Mouse (Mus musculus) G1E (cell line): ENCODE measurements around the gene Ces2a. TPM values are rescaled to one million over a fixed set of nuclear protein-coding genes. Genes with fewer than 3 reads are reported as not detected.

Source experiments
- ATAC-seq: 2 replicates; pipeline ENCODE4 v1.8.0; 2016; ENCODE audit warnings: mild to moderate bottlenecking; ENCODE audit not compliant: insufficient number of reproducible peaks, poor library complexity, low FRiP score, severe bottlenecking; ENCODE audit errors: extremely low read depth
- DNase-seq: peaks from one replicate; pipeline ENCODE4 v3.0.0; 2012; ENCODE audit warnings: low spot score
- H3K27me3 ChIP-seq: 2 replicates; pipeline ENCODE4 v1.6.1; 2012; ENCODE audit warnings: mild to moderate bottlenecking, low read length, inconsistent platforms; ENCODE audit not compliant: insufficient read depth
- H3K36me3 ChIP-seq: replicated peaks from 2 replicates; pipeline ENCODE3; 2012; ENCODE audit warnings: mild to moderate bottlenecking, inconsistent platforms
- H3K4me1 ChIP-seq: 2 replicates; pipeline ENCODE4 v1.6.1; 2012; ENCODE audit warnings: low read depth, low read length, inconsistent platforms, mixed read lengths; ENCODE audit not compliant: insufficient read depth
- H3K4me3 ChIP-seq: 2 replicates; pipeline ENCODE4 v1.5.1; 2012; ENCODE audit warnings: low read depth, mild to moderate bottlenecking, inconsistent platforms, low read length, moderate library complexity, mixed read lengths
- H3K9me3 ChIP-seq: replicated peaks from 2 replicates; pipeline ENCODE4 v1.6.1; 2012; ENCODE audit warnings: inconsistent platforms
- CTCF ChIP-seq: IDR thresholded peaks from 2 replicates; pipeline ENCODE4 v1.5.1; 2012; ENCODE audit warnings: low read depth, low read length, inconsistent platforms, mixed read lengths
- GATA1 ChIP-seq: IDR thresholded peaks from 2 replicates; pipeline ENCODE4 v1.6.1; 2012; ENCODE audit warnings: borderline replicate concordance, low read length, inconsistent platforms, mixed read lengths
- GATA2 ChIP-seq: IDR thresholded peaks from 2 replicates; pipeline ENCODE4 v1.6.1; 2012; ENCODE audit warnings: low read depth, low read length, inconsistent platforms, borderline replicate concordance
- POLR2AphosphoS5 ChIP-seq: IDR thresholded peaks from 2 replicates; pipeline ENCODE4 v1.6.1; 2012; ENCODE audit warnings: low read depth, low read length, inconsistent platforms; ENCODE audit not compliant: insufficient replicate concordance
- TAL1 ChIP-seq: conservative IDR thresholded peaks from 2 replicates; pipeline ENCODE4 v1.6.1; 2012; ENCODE audit warnings: low read depth, low read length, inconsistent platforms, mixed read lengths
- polyA plus RNA-seq: library from polyadenylated mRNA; stranded (reverse); fragments of >175 nt; gene quantifications from 2 replicates; pipeline ENCODE4 v1.2.3, GENCODE M21; 2012
- total RNA-seq, 2 experiments: library from RNA; stranded (forward) in 1 of 2; stranded (reverse) in 1 of 2; fragments of 200-1000 nt in 1 of 2; fragments of >200 nt in 1 of 2; fragmentation: Nextera tagmentation in 1 of 2; gene quantifications; 2 replicates each; pipeline ENCODE4 v1.2.3; 2014 to 2017

Ces2a gene
- total RNA-seq (2014; fragmentation: Nextera tagmentation): not detected in 2 replicates
- 0.17 TPM in 1 of 2 replicates, not detected in the other for total RNA-seq (2017)
- not detected in 2 replicates for polyA plus RNA-seq

DNA sequence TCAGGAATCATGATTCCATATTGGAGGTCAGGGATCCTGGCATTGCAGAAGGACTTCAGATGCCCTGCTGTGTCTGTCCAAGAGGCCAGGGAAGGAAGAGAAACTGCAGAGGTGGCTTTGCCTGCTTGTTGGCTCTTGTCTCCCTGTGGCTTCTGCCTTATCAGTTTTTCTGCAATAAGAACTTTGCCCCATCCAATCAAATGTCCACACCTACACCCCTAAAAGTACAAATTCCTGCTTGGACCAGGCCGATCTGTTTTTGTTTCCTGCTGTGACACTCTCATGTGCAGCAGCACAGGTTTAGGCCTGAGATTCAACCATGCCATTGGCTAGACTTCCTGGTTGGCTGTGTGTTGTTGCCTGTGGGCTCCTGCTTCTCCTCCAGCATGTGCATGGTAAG is at the start of gene Ces2a:
Gene Ces2a (plus strand): TSS at position 251 of the 400 bp plus-strand sequence.
- ATAC-seq: no peak
- no peak for DNase-seq

DNA sequence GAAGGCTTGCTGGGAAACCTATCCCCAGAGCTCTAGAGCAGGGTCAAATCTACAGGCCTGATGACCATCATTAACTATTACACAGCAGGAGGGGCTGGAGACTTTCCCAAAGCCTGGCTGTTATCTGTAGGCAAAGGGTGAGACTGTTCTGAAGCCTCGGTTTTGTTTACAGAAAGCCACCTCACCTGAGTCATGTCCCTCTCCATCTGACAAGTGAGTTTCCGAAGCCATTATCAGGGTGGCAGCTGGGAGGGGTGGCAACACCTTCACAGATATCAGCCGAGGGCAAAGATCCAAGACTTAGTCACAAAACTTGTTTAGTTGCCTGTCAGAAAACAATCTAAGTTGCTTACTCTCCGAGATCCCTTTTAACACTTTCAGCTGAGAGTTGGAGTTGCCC is 45.4 kb upstream of the Ces2a start:
- Histone ChIP-seq H3K36me3 (no peaks in the 10 kb centered on the region), H3K9me3 (no peaks in the 10 kb centered on the region), H3K4me1 (no peaks in the 10 kb centered on the region), H3K27me3 (peaks cover 5% of the 10 kb centered on the region; the same call in 1 of the 2 replicates), H3K4me3 (no peak overlapping the region)
- no peak for DNase-seq
- no peak for ATAC-seq
- TF ChIP-seq GATA2: no peak
- no peak for TF ChIP-seq TAL1
- TF ChIP-seq POLR2AphosphoS5: no peak
- TF ChIP-seq GATA1: no peak
- TF ChIP-seq CTCF: no peak

More for the DNA sequence above, at the start of gene Ces2a:
- Histone ChIP-seq H3K4me1 (no peaks in the 10 kb centered on the region), H3K4me3 (no peak within 1 kb of the TSS), H3K36me3 (no peaks in the 10 kb centered on the region), H3K9me3 (no peaks in the 10 kb centered on the region), H3K27me3 (no peaks in the 10 kb centered on the region)
- TF ChIP-seq GATA1 (no peak), TAL1 (no peak), POLR2AphosphoS5 (no peak), GATA2 (no peak)

GRCm38 (mm10) chr8:104698556-104698955 is 35.2 kb upstream of the Ces2a start:
- no peaks in the 10 kb centered on the region for H3K9me3 ChIP-seq
- ATAC-seq (no peak), DNase-seq (no peak)
- no peak for TF ChIP-seq TAL1
- TF ChIP-seq POLR2AphosphoS5: no peak
- no peak for TF ChIP-seq GATA1
- TF ChIP-seq GATA2: no peak
- TF ChIP-seq CTCF: no peak
- H3K36me3 ChIP-seq: no peaks in the 10 kb centered on the region
- no peaks in the 10 kb centered on the region for H3K27me3 ChIP-seq
- H3K4me3 ChIP-seq: no peak overlapping the region
- H3K4me1 ChIP-seq: no peaks in the 10 kb centered on the region

GRCm38 (mm10) chr8:104701900-104702299 is 31.9 kb upstream of the Ces2a start:
- DNase-seq (no peak), ATAC-seq (no peak)
- Histone ChIP-seq H3K9me3 (no peaks in the 10 kb centered on the region), H3K36me3 (no peaks in the 10 kb centered on the region), H3K27me3 (no peaks in the 10 kb centered on the region), H3K4me1 (no peaks in the 10 kb centered on the region), H3K4me3 (no peak overlapping the region)
- TF ChIP-seq POLR2AphosphoS5: no peak

- TF ChIP-seq POLR2AphosphoS5 (no peak), GATA2 (no peak), CTCF (no peak), GATA1 (no peak), TAL1 (no peak)
- Histone ChIP-seq H3K27me3 (no peaks in the 10 kb centered on the region), H3K4me1 (no peaks in the 10 kb centered on the region), H3K4me3 (no peak overlapping the region), H3K9me3 (no peaks in the 10 kb centered on the region), H3K36me3 (no peaks in the 10 kb centered on the region)
- no peak for ATAC-seq
- DNase-seq: no peak
Measured at GRCm38 (mm10) chr8:104721166-104721565, 12.6 kb upstream of the Ces2a start.

DNA sequence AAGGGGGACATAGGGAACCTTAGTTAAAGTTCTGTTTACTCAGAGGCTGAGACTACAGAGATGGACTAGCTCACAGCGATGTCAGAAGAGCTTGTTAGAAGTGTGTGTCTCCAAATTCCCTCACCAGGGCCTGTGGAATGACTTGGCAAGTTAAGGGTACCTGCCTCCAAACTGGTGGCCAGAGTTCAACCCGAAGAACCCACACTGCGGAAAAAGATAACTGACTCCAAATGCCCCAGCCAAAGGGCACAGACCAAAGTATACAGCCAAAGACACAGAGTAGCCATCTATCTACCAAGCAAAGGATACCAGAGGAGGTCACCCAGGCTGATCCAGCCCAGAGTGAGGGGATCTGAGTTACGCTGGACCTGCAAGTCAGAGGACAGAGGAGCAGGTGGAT is 2.4 kb upstream of the Ces2a start:
- no peaks in the 10 kb centered on the region for H3K4me1 ChIP-seq
- ATAC-seq (no peak), DNase-seq (no peak)
- TF ChIP-seq CTCF: no peak
- no peak for TF ChIP-seq GATA2
- TF ChIP-seq POLR2AphosphoS5: no peak
- TF ChIP-seq TAL1: no peak
- TF ChIP-seq GATA1: no peak
- no peak overlapping the region for H3K4me3 ChIP-seq
- H3K9me3 ChIP-seq: no peaks in the 10 kb centered on the region
- no peaks in the 10 kb centered on the region for H3K27me3 ChIP-seq
- no peaks in the 10 kb centered on the region for H3K36me3 ChIP-seq

DNA sequence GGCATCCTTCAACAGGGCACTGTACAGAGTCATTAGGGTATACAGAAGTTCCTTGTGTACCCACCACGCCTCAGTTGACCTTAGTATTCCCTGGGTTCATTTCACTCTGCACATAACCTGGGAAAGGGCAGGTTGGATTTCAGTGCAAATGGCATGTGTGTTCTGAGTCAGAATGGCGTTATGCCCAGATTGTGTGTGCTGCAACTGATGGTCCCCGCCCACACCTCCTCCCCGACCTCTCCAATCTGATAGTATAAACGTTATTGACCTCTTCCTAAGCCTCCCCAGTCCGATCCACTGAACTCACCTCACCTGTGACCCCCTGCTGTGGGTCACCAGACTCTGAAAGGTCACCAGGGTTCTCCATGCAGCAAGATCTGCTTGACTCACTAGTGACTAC is 1.8 kb upstream of the Ces2a start:
- no peak for TF ChIP-seq POLR2AphosphoS5
- no peak for TF ChIP-seq CTCF
- TF ChIP-seq GATA2: no peak
- TF ChIP-seq GATA1: no peak
- no peak for TF ChIP-seq TAL1
- DNase-seq (no peak), ATAC-seq (no peak)
- Histone ChIP-seq H3K4me3 (no peak overlapping the region), H3K4me1 (no peaks in the 10 kb centered on the region), H3K27me3 (no peaks in the 10 kb centered on the region), H3K9me3 (no peaks in the 10 kb centered on the region), H3K36me3 (no peaks in the 10 kb centered on the region)
